Mouse (Mus musculus) Patski (cell line): Measurements from ENCODE around the gene Tia1. TPM values are rescaled to one million over a fixed set of nuclear protein-coding genes. Genes with fewer than 3 reads are reported as not detected.

Experiments
- ATAC-seq: fragments of 100-300 bp; one replicate; pipeline ENCODE4 v1.8.0; 2021
- CTCF ChIA-PET: fragments of 350-600 bp; sonication (Branson Sonifier 250); formaldehyde crosslinking; loops from one replicate; lab custom pipeline; 2022; ENCODE audit warnings: inconsistent platforms; lab: Charles Lee
- POLR2A ChIA-PET: fragments of 350-600 bp; sonication (Branson Sonifier 250); formaldehyde crosslinking; loops from one replicate; lab custom pipeline; 2022; ENCODE audit warnings: antibody characterized with exemption, inconsistent platforms; lab: Charles Lee
- DNase-seq: peaks from one replicate; pipeline ENCODE4 v3.0.0-alpha.2; 2011; ENCODE audit warnings: low read depth, low spot score
- H3K27me3 ChIP-seq: fragments of 371-371 bp; one replicate; pipeline ENCODE4 v1.5.1; 2021
- CTCF ChIP-seq: fragments of 100-300 bp; IDR thresholded peaks from one replicate; pipeline ENCODE4 v1.5.1; 2021
- in situ Hi-C: fragments of 300-500 bp; cut with MboI; formaldehyde crosslinking; loops from 3 replicates; pipeline ENCODE4 v1.11.1; 2018; ENCODE audit warnings: low pct_unique_long_range_greater_than_20kb, mixed read lengths
- polyA plus RNA-seq: library from polyadenylated mRNA; unstranded; gene quantifications from one replicate; pipeline ENCODE4 v1.2.3, GENCODE M21; 2021

The Tia1 gene
- polyA plus RNA-seq, 1 experiment from 2014 or later, result 91.4 TPM

DNA sequence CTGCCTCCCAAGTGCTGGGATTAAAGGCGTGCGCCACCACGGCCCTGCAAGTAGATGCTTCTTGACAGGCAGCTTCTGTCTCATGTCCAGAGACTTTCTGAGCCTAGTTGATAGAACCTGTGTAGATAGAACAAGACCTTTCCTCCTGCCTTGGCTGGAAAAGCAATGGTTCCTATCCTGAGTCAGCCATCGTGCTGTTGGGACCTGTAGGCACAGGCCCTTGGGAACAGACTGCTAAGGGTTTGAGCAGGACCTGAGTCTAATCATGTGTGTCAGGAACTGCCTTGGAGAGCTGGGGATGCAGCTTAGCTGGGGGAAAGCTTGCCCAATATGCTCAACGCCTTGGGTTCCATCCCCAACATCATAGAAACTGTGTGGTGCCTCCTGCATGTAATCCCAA lies 70.1 kb downstream of the Tia1 start:
- DNase-seq (no peak), ATAC-seq (no peak)
- no peak for TF ChIP-seq CTCF
- in situ Hi-C loops, result no loop called here
- ChIA-PET CTCF (interaction anchor here (0.8 to 0.9 kb wide), 2 partner anchors 10 to 44 kb away, joined by 3 to 4 read pairs; no protein-coding TSS in a partner anchor), POLR2A (interaction anchor here (0.6 to 3.6 kb wide), 3 partner anchors 13 to 212 kb away, joined by 3 to 29 read pairs (median 5); no protein-coding TSS in a partner anchor)
- H3K27me3 ChIP-seq, result no peaks in the 10 kb centered on the region

DNA sequence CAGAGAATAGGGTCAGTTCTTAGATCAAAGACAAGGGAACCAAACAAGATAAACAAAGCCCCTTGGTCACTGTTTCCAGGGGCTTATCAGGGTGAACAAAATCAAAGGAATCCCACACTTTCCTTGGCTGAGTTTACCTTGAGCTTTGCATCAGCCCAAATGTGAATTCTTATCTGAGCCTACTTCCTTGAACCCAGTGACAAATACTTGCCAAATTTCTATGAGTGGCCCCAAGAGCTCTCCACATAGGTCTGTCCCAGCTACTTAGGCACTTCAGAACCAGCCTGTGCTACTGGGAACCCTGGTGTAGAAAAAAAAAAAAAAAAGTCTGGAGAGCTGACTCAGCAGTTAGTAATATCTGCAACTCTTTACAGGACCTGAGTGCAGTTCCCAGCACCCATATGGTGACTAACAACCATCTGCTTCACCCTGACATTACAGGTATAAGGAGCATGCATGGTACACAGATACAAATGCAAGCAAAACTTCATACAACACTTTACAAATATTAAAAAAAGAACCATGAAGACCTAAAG lies 70.7 kb downstream of the Tia1 start:
- ATAC-seq, result no peak
- CTCF ChIA-PET, result interaction anchor here (0.8 to 0.9 kb wide), 2 partner anchors 9 to 43 kb away, joined by 3 to 4 read pairs; no protein-coding TSS in a partner anchor
- no peak for DNase-seq
- in situ Hi-C loops, result loop anchor here (5.0 kb wide), 1 partner anchor 38 kb away; no protein-coding TSS in a partner anchor
- POLR2A ChIA-PET, result interaction anchor here (0.6 to 3.6 kb wide), 2 partner anchors 50 to 212 kb away, joined by 3 to 29 read pairs; no protein-coding TSS in a partner anchor
- TF ChIP-seq CTCF, result no peak
- no peaks in the 10 kb centered on the region for H3K27me3 ChIP-seq

DNA sequence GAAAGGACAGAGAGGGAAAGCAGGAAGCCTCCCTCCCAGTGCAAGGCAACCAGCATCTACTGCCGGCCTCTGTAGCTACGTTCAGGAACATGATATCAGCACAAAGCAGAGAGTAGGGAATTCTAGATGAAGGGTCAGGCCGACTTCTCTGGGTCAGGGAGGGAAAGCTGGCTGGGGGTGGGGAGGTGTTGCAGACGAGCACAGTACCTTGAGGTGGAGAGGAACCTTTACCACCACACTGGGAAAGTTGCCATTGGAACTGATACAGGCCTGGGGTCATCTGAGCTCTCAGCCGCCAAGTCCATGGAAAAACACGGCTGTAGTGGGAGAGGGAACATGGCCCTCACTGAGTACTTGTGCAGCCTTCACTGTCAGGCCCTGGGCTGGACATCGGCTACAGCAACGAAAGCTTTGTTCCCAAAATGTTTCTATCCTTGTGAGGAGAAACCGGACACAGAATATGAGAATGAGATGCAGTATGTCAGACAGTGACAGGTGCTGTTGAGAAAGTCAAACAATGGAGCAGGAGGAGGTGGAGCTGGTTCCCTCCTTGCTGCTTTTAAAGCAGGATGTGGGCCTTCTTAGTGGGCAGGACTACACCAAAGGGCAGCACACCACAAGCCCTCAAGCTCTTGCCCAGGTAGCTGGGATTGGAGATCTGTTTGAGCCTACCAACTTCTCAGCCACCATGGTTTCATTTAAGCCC lies 71.6 kb downstream of the Tia1 start:
- H3K27me3 ChIP-seq, result no peaks in the 10 kb centered on the region
- ATAC-seq, result no peak
- in situ Hi-C loops, result loop anchor here (5.0 kb wide), 1 partner anchor 37 kb away; no protein-coding TSS in a partner anchor
- no peak for TF ChIP-seq CTCF
- ChIA-PET POLR2A (interaction anchor here (0.6 to 3.6 kb wide), 2 partner anchors 49 to 267 kb away, joined by 3 to 29 read pairs; no protein-coding TSS in a partner anchor), CTCF (interaction anchor here (1.7 kb wide), 1 partner anchor 40 kb away, joined by 3 read pairs; no protein-coding TSS in a partner anchor)
- DNase-seq, result no peak

DNA sequence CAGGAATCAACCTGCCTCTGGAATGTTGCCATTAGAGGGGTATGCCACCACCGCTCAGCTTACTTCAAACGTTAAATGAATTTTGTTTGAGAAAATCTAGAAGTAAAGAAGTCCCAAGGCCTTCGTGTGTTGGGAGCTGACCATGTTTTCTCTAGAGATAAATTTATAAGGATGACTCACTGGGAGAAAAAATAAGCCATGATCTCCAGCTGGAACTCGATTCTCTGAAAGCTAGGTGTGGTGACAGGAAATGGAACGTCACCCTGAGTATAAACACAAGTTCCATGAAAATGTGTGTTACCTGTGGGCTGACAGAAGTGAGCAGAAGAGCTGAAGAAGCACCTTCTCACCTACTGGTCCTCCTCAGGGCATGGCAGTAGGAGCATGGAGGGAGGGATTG lies 72.9 kb downstream of the Tia1 start:
- H3K27me3 ChIP-seq, result no peaks in the 10 kb centered on the region
- in situ Hi-C loops, result loop anchor here (5.0 kb wide), 1 partner anchor 35 kb away; no protein-coding TSS in a partner anchor
- no peak for TF ChIP-seq CTCF
- POLR2A ChIA-PET, result interaction anchor here (1.3 kb wide), 1 partner anchor 47 kb away, joined by 5 read pairs; no protein-coding TSS in a partner anchor
- DNase-seq (no peak), ATAC-seq (no peak)
- CTCF ChIA-PET, result interaction anchor here (1.7 kb wide), 1 partner anchor 39 kb away, joined by 3 read pairs; no protein-coding TSS in a partner anchor

DNA sequence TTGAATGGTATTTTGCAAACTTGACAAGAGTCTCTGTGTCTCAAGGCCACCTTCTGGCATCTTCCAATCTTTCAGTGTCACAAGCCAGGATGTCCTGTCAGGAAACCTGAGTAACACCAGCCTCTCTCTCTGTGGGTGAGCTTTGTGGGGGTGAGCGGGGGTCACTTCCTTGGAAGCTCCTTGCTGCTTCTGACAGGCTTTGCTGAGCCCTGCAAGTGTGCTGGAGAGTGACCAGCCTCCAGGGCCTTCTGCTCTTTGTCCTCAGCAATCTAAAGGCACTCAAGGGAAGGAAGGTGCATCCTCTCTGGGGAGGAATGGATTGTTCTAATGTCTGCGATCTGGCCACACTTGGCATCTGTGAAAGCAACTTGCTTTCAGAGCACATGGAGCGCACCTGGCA lies 75.3 kb downstream of the Tia1 start:
- no peak for DNase-seq
- ChIA-PET CTCF (interaction anchor here (1.5 kb wide), 1 partner anchor 28 kb away, joined by 3 read pairs; no protein-coding TSS in a partner anchor), POLR2A (no interaction called here)
- TF ChIP-seq CTCF, result no peak
- in situ Hi-C loops, result loop anchor here (5.0 kb wide), 1 partner anchor 33 kb away; no protein-coding TSS in a partner anchor
- no peaks in the 10 kb centered on the region for H3K27me3 ChIP-seq
- ATAC-seq, result no peak

DNA sequence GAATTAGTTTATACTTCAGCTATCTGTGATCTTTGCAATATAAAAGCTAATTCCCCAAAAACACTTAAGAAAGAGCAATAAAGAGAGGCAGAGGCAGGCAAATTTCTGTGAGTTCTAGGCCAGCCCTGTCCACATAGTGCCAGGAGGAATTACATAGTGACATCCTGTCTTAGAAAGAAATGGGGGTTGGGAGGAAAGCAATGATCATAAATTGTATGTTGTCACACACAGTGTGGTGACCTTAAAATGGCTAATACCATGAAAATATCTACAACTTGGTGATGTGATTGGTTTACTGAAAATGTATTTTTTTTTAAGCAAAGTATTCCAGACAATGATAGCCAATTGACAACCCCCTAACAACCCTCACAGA lies 75.8 kb downstream of the Tia1 start:
- in situ Hi-C loops, result loop anchor here (5.0 kb wide), 1 partner anchor 32 kb away; no protein-coding TSS in a partner anchor
- DNase-seq, result no peak
- H3K27me3 ChIP-seq, result no peaks in the 10 kb centered on the region
- TF ChIP-seq CTCF, result no peak
- no peak for ATAC-seq
- POLR2A ChIA-PET, result interaction anchor here (0.9 kb wide), 1 partner anchor 43 kb away, joined by 3 read pairs; no protein-coding TSS in a partner anchor
- CTCF ChIA-PET, result interaction anchor here (1.5 kb wide), 1 partner anchor 27 kb away, joined by 3 read pairs; no protein-coding TSS in a partner anchor

DNA sequence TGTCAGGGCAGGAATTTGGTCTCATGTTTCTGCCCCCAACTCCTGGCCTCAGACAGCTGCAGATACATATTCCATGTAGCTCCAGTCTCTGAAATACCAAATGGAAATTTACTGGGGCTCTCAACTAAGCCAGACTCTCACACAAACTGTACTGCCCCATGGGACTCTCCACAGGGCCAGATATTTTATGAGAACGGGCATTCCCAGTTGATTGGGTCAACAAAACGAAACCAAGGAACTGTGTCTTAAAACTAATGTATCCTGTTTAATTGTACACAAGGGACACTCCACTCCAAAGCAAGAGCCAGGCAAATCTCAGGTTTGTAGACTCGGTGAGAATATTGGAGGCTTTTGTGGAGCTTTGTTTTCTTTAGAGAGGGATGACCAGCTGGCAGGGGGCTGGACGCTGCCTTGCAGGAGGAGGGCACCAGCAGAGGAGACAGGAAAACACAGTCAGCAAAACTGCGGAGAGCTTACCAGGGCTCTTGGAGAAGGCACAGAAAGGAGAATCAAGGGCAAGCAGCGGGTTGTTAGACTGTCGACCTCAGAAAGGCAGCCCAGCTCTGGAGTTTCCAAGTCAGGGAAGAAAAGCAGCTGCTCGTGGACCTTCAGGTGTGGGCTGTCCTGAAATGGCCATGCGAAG lies 76.3 kb downstream of the Tia1 start:
- POLR2A ChIA-PET, result interaction anchor here (0.6 to 0.9 kb wide), 2 partner anchors 42 to 139 kb away, joined by 3 read pairs; no protein-coding TSS in a partner anchor
- H3K27me3 ChIP-seq, result no peaks in the 10 kb centered on the region
- in situ Hi-C loops, result no loop called here
- no peak for ATAC-seq
- TF ChIP-seq CTCF, result no peak
- DNase-seq, result no peak
- CTCF ChIA-PET, result interaction anchor here (0.8 to 1.6 kb wide), 3 partner anchors 11 to 27 kb away, joined by 3 to 4 read pairs (median 3); no protein-coding TSS in a partner anchor

DNA sequence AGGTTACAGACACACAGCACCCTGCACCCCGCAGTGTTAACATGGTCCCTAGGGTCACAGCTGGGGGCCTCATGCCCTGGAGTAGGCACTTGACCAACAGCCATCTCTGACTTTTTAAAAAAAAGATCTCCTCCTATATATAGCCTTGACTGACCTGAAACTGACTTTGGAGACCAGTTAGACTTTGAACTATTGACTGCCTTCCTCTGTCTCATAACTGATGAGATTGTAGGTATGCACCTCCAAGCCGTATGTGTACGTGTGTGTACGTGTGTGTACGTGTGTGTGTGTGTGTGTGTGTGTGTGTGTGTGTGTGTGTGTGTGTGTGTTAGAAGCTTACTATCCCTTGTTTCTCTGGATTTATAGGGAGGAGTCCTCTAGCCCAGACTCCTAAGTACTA lies 77.9 kb downstream of the Tia1 start:
- CTCF ChIA-PET, result interaction anchor here (1.6 kb wide), 1 partner anchor 9 kb away, joined by 4 read pairs; no protein-coding TSS in a partner anchor
- POLR2A ChIA-PET, result interaction anchor here (1.0 kb wide), 1 partner anchor 9 kb away, joined by 3 read pairs; no protein-coding TSS in a partner anchor

More for the DNA sequence above, 77.9 kb downstream of the Tia1 start:
- in situ Hi-C loops, result no loop called here
- ATAC-seq (no peak), DNase-seq (no peak)
- TF ChIP-seq CTCF, result no peak
- H3K27me3 ChIP-seq, result no peaks in the 10 kb centered on the region

Other genes with a start within 250 kb of the Tia1 start
- gene Tgfa, start 209.0 kb upstream of the Tia1 start, polyA plus RNA-seq, result 3.1 TPM
- 36.3 TPM for gene Fam136a, start 38.6 kb upstream of the Tia1 start, polyA plus RNA-seq
- 125 TPM for gene Snrpg, start 32.9 kb upstream of the Tia1 start, polyA plus RNA-seq
- 151 TPM for gene Pcyox1, start 7.1 kb upstream of the Tia1 start, polyA plus RNA-seq
- gene Gm44790, start 22.4 kb downstream of the Tia1 start, polyA plus RNA-seq, result 3.1 TPM
- 16.1 TPM for gene C87436, start 34.2 kb downstream of the Tia1 start, polyA plus RNA-seq
- gene Pcbp1, start 122.1 kb downstream of the Tia1 start, polyA plus RNA-seq, result 240 TPM
- gene Asprv1, start 223.9 kb downstream of the Tia1 start, polyA plus RNA-seq, result not detected